Mouse (Mus musculus) frontal cortex, adult 2 months (tissue): Measurements from ENCODE around the gene Eif4a3. TPM values are rescaled to one million over a fixed set of nuclear protein-coding genes. Genes with fewer than 3 reads are reported as not detected.
"Not testable (repeated sequence)": the region's sequence is repeated elsewhere in the genome, so short reads cannot be mapped to it uniquely, and the experiment has no call there.

Source experiments
- DNase-seq, 2 experiments: peaks; one replicate each; pipeline ENCODE4 v3.0.0; 2022; ENCODE audit warnings: low spot score in 1 of 2; ENCODE audit errors: extremely low spot score in 1 of 2
- polyA plus RNA-seq: library from polyadenylated mRNA; depleted of rRNA; stranded (reverse); fragments of >200 nt; gene quantifications from 2 replicates; pipeline ENCODE4 v1.2.3, GENCODE M21; 2012; rRNA removed

Gene Eif4a3
- polyA plus RNA-seq, 1 experiment: 109 TPM

GRCm38 (mm10) chr11:119252854-119253541 is 46.9 kb downstream of the Eif4a3 start:
- peak in 1 of 2 experiments; percentile 36 for DNase-seq

GRCm38 (mm10) chr11:119250998-119251397 is 48.9 kb downstream of the Eif4a3 start:
- DNase-seq: no peak

DNA sequence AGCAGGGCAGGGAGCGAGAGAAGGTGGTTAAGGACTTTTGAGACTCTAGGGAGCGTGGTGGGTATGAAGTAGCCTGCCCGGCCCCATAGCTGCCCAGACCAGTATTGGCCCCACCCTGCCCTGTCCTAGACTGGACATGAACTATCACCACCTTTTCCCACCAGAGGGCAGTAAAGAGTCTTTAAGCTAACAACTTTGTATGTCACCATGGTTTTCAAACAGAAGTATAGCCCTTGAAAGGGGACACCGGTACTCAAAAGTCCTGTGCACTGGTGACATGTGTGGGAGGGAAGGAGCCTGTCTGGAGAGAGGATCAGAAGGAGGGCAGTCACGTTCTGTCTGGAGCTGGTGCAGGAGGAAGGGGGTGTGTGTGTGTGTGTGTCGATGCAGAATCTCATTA is 50.9 kb downstream of the Eif4a3 start:
- peak in 1 of 2 experiments; percentile 77 for DNase-seq

DNA sequence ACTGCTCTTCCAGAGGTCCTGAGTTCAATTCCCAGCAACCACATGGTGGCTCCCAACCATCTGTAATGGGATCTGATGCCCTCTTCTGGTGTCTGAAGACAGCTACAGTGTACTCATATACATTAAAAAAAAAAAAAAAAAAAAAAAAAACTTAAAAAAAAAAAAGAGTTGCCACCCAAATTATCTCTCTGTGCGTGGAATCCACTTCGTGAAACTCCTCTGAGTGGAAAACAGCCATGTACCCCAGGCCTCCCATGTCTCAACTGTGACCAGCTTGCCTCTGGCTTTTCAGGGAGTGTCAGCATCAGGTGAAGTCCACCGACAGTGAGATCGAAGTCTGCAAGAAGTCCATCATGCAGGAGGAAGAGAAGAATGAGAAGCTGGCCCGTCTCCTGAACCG is 54.3 kb downstream of the Eif4a3 start:
- DNase-seq: not testable (repeated sequence)

DNA sequence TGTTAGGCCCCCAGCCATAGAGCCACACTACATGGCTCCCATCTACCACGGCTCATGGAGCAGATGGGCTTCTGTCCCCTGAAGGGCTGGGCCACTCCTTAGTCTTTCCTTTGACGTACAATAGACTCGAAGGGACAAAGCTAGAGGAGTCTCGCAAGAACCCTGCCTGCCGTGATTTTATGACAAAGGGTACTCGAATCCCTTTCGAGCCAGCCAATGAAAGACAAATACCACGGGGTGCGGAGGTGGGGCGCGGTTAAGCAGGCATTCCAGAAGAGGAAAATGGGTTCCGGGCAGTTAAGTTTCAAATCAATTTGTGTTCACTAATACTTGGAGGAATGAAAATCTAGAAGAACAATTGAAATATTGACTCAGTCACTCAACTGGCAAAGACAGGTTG is 60.4 kb downstream of the Eif4a3 start:
- DNase-seq: no peak

Other genes starting within 250 kb of the Eif4a3 start
- gene Cbx4, start 213.9 kb downstream of the Eif4a3 start, polyA plus RNA-seq: 45.4 and 46.4 TPM in 2 replicates
- gene Tbc1d16, start 71.6 kb downstream of the Eif4a3 start, polyA plus RNA-seq: 17.9 and 20.6 TPM in 2 replicates
- gene Ccdc40, start 71.5 kb downstream of the Eif4a3 start, polyA plus RNA-seq: 1.7 and 1.9 TPM in 2 replicates
- gene Gaa, start 32.2 kb downstream of the Eif4a3 start, polyA plus RNA-seq: 182 and 207 TPM in 2 replicates
- 0.15 and 0.32 TPM in 2 replicates for gene Card14, start 7.7 kb upstream of the Eif4a3 start, polyA plus RNA-seq
- 5.0 and 5.8 TPM in 2 replicates for gene Sgsh, start 55.4 kb upstream of the Eif4a3 start, polyA plus RNA-seq
- gene Slc26a11, start 55.5 kb upstream of the Eif4a3 start, polyA plus RNA-seq: 5.9 and 6.6 TPM in 2 replicates
- 8.9 and 9.1 TPM in 2 replicates for gene Rnf213, start 93.0 kb upstream of the Eif4a3 start, polyA plus RNA-seq
- 21.3 and 21.9 TPM in 2 replicates for gene Endov, start 191.3 kb upstream of the Eif4a3 start, polyA plus RNA-seq
- 84.6 and 86.3 TPM in 2 replicates for gene Nptx1, start 247.7 kb upstream of the Eif4a3 start, polyA plus RNA-seq